Mouse (Mus musculus) layer of hippocampus, adult 9-11 months (tissue): Measurements from ENCODE around the gene Chpf2.
"Not testable (repeated sequence)": the region's sequence is repeated elsewhere in the genome, so short reads cannot be mapped to it uniquely, and the experiment has no call there.

Experiments used
- DNase-seq: peaks from one replicate; pipeline ENCODE4 v3.0.0; 2022

Gene Chpf2

GRCm38 (mm10) chr5:24586547-24587199, at the start of gene Chpf2:
Gene Chpf2, plus strand, starts transcription at chr5:24586741.
- DNase-seq, result peak; percentile 86

GRCm38 (mm10) chr5:24537618-24538017, 48.9 kb upstream of the Chpf2 start:
- no peak for DNase-seq

DNA sequence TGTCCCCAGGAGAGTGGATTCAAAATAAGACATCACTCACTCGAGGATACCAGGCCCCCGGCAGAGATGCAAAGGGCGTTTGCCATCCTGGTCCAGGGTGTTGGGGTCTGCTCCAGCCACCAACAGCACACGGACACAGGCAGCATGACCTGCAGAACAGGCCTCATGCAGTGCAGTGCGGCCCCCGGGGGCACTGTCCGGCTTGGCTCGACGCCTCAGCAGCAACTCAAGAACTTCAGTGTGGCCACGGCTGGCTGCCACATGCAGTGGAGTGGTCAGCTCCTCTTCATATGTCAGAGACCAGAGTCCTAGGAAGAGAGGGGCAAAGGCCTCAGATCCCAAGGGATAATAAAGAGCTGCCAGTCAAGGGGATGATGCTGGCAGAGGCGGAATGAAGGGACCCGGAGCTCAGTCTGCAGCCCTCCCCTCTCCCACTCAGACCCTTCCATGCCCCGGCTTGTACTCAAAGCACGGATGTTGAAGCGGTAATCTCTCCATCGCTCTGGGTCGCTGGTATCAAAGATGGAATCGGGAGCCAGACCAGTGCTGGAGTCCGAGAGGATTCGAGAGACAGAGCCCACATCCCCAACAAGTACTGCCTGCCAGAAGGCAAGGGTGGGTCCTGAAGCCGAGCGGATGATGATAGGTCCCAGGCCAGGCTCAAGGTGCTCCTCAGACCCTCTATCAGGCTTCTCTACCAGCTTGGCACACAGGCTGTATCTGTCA, 46.8 kb upstream of the Chpf2 start:
- no peak for DNase-seq

DNA sequence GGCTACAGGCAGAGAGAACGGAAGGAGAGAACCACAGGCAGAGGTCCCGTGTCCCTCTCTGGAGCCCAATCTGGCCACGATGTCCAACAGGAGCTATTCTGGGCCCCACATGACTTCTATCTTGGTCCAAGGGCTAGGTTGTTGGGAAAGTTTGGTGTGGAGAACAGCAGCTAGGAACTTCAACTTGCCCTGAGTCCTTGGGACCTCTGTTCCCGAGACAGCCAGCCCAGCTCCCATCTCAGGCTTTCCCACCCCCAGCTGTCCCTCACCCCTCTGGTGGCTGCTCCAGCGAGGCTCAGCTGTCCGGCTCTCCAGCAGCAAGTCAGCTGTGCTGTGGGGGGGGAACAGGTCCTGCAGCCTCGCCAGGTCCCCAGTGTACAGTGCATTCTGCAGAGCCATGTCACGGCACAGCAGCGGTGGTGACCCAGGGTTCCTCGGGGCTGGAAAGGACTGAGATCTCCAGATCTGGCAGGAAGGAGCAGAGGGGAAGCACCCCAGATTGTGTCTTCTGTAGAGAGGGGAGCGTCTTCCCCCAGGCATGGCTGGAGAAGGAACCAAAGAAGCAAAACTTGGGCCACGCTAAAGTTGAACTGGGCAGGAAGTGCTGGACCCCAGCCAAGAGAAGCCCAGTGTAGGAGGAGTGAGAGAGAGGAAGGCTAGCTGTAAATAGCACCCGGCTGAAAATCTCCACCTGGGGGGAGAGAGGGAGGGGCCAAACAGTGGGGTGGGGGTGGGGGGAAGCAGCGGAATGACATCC, 46.0 kb upstream of the Chpf2 start, which contains the start of gene Asb10:
TSS of gene Asb10 (minus strand) at position 592 of the 757 bp plus-strand sequence.
- peak; percentile 69 for DNase-seq

DNA sequence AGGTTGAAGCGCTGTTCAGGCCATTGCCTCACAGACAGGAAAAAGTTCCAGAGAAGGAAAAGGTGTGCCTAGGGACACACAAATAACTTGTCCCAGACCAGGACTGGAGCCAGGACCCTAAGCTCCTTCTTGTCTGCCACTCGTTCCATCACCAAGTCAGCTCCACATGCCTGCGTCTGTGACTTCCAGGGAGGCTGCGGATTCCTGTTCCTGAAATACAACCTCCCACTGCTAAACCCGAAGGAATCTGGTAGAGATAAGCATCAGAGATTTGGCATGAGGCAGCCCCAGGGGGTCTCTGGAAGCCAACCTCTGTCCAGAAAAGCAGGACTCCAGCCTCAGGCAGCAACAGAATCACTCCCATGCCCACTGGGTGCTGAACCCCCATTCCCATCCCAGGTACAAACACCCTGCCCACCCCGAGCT, 45.4 kb upstream of the Chpf2 start:
- DNase-seq, result no peak

DNA sequence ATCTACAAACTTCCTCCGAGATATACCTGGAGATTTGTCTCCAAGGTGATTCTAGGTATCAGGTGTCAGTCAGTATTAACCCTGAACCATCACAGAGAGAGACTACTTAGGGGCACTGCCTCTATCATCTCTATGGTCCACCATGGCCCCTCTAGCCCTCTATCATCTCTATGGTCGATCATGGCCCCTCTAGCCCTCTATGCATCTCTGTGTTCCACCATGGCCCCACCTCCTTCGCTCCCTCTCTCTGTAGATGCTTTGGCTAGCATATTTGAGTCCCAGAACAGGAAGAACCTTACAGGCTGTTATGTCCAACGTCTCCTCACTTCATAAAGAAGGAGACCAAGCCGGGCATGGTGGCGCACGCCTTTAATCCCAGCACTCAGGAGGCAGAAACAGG, 43.9 kb upstream of the Chpf2 start:
- DNase-seq, result no peak

DNA sequence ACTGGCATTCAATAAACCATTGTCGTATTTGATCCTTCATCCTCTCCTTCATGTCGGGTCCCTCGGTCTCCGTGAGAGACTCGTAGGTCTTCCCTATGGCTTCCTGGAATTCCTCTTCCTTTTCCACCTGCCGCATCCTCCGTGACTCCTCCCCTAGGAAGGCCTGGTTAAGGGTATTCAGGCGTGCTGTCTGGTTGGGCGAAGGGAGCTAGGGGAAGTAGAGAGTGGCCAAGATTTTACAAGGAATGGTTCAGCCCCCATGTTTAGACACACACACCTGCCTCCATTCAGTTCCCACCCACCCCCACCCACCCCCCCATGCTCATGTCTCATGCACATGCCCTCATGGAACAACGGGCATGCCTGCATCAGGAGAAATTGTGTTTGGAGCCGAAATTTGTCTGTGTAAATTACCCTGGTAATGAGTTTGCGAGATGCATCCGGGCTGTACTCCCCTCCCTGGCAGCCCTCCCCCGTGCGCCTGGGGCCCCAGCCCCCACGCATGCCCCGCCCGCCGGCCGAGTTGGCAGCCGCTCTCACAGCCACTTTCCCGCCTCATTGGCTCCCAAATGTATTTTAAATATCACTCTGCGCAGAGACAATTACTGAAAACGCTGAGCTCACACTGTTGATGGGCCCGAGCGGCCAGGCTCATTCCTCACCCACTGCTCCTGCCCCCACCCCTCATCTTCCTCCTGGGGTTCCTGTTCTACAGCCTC, 35.8 kb upstream of the Chpf2 start:
- DNase-seq, result peak; percentile 30

DNA sequence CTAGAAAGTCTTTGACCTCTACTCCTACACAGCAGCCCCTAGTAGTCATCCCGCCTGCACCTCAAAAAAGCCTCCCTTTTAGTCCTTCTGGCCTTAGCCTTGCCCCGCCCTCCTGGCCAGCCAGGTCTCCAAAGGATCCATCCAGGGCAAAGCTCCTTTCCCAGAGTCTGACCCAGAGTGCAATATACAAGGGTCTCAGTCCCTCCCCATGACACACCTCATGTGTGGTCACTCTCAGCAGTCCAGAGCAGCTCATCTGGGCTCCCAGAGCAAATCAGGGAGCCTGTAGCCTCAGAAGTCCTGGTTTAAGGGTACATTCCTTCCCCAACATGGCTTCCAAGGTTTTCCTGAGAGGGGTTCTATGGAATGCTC, 35.2 kb upstream of the Chpf2 start:
- no peak for DNase-seq

GRCm38 (mm10) chr5:24553621-24554244, 32.8 kb upstream of the Chpf2 start:
- no peak for DNase-seq

DNA sequence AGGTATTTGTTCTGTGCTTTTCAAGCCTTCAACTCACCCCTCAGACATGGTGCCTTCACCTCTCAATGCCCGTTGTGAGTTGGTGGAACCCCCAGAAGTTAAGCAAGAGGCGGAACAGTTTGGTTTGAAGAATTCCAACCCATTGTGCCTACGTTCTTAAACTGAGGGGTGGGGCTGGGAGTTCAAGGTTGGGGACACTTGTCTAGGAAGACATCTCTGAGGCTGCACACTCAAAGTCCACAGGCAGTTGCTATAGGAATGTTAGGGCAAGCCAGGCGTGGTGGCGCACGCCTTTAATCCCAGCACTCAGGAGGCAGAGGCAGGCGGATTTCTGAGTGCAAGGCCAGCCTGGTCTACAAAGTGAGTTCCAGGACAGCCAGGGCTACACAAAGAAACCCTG, 31.2 kb upstream of the Chpf2 start:
- not testable (repeated sequence) for DNase-seq

DNA sequence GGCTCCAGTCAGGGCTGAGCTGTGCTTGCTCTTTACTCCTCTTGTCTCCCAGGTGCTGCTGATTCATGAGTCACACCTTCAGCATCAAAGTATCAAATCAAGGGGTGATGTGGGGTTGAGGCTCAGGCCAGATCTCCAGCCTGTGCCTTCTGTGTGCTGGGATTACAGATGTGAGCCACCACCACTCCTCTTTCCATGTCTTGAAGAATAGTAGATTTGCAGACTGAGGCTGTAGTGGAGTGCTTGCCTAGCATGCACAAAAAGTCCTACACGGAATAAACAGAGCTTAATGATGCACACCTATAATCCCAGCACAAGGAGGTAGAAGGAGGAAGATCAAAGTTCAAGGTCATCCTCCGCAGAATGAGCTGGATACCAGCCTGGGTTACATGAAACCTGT, 29.8 kb upstream of the Chpf2 start, which contains the start of gene 4931409K22Rik:
TSS of gene 4931409K22Rik (minus strand) at position 101 of the 400 bp plus-strand sequence.
- DNase-seq, result no peak

- DNase-seq, result no peak
These were observed 10.6 kb upstream of the Chpf2 start for GRCm38 (mm10) chr5:24575948-24576347.

DNA sequence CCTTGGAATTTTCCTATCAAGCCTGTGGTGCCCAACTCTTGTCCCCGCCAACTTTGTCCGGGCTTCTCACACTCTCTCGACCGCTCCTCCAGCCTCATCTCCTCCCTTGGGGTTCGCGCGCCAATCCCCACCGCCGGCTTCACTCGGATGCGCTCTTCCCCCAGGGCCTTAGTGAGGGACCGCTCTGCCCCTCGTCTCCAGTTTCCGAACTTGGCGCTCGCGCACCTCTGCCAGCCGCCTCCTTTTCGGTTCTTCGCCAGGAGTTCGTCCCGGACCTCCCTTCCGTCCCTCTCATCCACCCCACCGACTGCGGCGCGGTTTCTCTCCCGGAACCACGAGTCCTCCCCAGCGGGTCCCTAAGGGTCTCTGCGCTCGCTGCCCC, 9.7 kb upstream of the Chpf2 start:
- DNase-seq, result no peak

DNA sequence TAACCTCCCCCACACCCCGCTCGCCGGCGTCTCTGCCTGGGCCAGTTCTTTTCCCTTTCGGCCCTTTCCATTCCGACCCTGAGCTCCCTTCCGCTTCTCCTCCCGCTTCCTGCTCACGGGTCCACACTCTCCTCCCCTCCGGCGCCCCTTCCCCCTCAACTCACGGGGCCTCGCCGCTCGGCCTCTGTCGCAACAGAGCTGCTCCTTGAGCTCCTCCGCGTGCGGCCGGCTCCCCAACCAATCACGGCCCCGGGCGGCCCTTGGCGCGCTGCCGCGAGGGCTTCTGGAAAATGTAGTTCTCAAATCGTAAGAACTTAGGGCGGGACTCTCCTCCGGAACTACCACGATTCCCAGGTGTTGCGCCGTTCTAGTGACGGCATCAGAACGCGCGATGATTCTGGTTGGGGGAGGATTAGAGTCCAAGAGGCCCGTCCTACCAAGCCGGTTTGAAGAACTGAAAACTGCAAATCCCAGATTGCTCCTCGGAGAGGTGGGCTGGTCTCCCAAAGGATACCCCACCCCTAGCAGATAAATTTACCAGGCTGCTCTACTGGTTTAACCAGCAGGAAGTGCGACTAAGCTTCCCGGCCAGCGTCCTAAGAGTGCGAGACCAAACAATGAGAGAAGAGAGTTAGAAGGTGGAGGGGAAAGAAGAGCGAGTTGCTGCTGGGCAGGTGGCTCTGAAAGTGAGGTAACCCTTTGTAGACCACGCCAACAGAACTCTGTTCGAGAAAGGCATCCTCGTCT, 9.2 kb upstream of the Chpf2 start, which contains the start of gene Abcf2:
TSS of gene Abcf2 (minus strand) at position 285 of the 747 bp plus-strand sequence.
- DNase-seq, result peak; percentile 100

DNA sequence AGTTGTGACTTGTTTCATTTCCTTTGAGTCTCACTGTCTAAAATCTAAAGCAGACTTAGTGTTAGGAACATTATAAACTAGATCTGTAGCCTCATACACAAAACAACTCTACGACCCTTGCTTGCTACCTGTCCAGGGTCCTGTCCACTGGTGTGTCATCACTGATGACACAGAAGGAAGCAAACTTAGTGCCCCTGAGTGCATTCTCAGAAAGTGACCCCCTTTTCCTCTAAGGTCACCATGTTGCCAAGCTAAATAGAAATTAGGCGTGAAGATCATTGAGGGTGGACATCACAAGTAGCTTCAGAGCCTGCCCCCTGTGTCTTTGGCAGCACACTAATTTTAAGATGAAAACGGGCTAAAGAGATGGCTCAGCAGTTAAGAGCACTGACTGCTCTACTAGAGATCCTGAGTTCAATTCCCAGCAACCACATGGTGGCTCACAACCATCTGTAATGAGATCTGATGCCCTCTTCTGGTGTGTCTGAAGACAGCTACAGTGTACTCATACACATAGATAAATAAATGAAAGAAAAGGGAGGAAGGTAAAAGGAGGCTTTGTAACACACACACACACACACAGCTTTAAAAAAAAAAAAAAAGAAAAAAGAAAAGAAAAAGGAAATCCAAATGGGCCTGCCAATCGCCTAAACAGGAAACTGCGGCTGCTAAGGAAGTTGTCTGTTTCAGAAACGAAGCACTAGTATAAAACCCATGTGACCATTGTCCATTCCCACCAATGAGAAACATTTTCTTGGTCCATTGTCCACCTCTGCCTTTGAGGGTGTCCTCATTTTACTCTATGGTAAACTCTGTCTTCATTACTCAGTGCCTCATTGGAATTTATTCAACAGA, 8.2 kb upstream of the Chpf2 start:
- no peak for DNase-seq

GRCm38 (mm10) chr5:24586106-24586505, 435 bp upstream of the Chpf2 start:
- no peak for DNase-seq

- no peak for DNase-seq
These were observed 648 bp downstream of the Chpf2 start for GRCm38 (mm10) chr5:24587200-24587577.

DNA sequence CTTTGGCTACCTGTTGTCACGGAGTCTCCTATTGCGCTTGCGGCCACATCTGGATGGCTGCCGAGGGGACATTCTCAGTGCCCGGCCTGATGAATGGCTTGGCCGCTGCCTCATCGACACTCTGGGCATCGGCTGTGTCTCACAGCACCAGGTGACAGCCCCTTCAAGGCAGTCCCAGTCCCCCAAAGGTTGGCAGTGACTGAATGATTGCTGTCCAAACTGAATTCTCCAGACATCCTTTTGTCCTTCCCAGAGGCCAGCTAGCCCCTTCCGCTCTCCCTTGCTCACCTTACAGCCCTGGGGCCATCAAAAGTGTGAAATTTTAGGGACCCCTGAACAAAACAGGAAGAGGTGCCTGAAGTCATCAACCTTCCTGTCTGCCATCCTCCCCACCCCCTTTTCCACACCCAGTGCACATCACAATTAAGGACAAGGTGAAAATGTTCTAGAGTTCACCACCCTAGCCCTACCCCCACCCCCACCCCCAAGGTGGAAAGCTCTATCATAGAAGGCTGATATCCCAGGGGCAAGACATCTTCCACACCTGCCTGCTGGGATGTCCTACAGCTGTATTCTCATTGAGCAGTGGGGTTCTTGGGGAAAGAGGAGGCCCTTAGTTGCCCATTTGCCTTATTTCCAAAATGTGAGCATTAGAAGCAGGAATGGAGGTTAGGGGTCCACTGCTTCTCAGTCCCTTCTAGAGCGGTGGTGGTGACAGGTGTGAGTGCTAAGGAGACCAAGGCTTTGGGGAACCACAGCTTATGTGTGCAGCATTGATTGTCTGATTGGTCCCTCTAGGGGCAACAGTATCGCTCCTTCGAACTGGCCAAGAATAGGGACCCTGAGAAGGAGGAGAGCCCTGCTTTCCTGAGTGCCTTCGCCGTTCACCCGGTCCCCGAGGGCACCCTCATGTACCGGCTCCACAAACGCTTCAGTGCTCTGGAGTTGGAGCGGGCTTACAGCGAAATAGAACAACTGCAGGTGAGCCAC, 3.3 kb downstream of the Chpf2 start:
- no peak for DNase-seq

DNA sequence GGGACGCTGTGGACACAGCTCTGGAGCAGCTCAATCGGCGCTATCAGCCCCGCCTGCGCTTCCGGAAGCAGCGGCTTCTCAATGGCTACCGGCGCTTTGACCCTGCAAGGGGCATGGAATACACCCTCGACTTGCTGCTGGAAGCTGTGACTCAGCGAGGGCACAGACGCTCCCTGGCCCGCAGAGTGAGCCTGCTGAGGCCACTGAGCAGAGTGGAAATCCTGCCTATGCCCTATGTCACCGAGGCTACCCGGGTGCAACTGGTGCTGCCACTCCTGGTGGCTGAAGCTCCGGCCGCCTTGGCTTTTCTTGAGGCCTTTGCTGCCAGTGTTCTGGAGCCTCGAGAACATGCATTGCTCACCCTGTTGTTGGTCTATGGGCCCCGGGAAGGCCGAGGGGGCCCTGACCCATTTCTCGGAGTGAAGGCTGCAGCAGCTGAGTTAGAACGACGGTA, 4.8 kb downstream of the Chpf2 start:
- DNase-seq, result no peak
